Mouse (Mus musculus) thymus, postnatal 14 days (tissue): Measurements from ENCODE around the gene Kir3dl1.
"Not testable (repeated sequence)": the region's sequence is repeated elsewhere in the genome, so short reads cannot be mapped to it uniquely, and the experiment has no call there.

Source experiments
- DNase-seq: peaks from one replicate; pipeline ENCODE4 v3.0.0; 2021

The Kir3dl1 gene

DNA sequence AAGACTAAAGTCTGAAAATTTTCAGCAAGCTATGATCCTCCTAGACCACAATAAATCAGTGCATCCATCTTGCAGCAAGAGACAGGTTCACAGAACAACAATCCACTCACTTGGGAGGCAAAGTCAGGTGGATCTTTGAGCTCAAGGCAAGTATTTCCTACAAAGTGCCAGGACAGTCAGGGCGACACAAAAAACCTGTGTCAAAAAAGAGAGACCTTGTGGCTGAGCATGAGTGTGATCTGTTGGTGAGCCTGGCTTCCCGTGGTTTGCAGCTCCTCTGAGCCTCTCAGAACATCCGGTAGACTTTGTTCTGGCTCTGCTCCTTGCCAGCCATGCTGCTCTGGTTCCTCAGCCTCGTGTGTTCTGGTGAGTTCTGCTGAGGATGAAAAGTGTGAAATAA is at the start of gene Kir3dl1:
Gene Kir3dl1 (plus strand): TSS at position 301 of the 400 bp plus-strand sequence.
- DNase-seq, result not testable (repeated sequence)

DNA sequence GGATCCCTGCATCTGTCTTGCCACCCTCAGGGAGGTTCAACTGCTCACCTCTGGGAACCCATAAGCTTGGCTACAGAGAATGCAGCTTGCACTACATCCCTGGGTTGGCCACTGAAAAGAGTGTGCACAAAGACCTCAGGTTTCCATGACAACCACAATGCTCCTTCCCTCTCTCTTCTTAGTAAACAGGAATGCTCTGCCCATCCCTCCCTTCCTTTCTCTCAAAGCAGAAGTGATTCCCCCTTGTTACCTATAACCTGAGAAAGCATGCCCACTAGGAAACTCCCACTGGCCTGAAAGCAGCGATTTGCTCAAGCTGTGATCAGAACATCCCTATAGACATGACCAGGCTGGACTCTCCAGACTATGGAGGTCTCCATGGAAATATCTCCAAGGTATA is 26.2 kb downstream of the Kir3dl1 start, which contains the start of gene Kir3dl2:
Gene Kir3dl2 (minus strand): TSS at position 101 of the 400 bp plus-strand sequence.
- not testable (repeated sequence) for DNase-seq

DNA sequence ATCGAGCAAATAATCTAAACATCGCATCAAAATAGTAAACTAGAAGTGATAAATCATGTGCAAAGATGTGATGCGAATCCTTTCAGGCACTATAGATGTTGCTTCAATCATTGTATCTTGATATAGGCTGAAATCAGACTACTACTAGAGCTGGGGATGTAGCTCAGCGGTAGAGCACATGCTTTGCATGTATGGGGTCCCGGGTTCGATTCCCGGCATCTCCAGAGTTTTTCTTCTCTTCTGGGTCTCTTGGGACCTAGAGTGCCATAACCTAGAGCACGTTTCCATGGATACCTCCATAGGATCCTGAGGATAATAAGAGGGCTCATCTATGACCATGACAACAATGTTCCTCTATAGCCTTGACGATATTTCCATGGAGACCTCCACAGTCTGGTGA is 51.3 kb downstream of the Kir3dl1 start:
- DNase-seq, result not testable (repeated sequence)
